Mouse (Mus musculus): ENCODE measurements at regions not wholly inside any gene's neighbourhood (a gene's known extent, or its start where the extent isn't known, plus 50 kb on each side); places are given as distances from the start of the nearest gene placed in this dataset.

DNA sequence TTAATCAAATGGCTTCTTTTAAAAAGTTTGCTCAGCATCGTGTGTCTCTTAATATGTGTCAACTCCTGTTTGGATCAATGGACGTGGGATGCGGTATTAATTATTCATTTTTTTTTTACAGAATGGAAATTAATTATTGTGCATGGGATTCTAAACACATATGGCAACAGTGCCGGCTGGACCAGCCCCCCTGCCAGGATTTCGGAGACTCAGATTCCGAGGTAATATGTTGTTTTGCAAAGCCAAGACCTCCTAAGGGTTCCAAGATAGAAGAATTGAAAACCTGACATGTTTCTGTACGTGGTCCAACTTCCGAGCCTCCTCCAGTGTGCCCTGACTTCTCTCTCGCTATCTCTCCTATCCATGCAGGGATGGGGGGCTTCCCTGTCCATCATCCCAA, 170.4 kb downstream of the 3110018I06Rik start:
- ATAC-seq = no peak

DNA sequence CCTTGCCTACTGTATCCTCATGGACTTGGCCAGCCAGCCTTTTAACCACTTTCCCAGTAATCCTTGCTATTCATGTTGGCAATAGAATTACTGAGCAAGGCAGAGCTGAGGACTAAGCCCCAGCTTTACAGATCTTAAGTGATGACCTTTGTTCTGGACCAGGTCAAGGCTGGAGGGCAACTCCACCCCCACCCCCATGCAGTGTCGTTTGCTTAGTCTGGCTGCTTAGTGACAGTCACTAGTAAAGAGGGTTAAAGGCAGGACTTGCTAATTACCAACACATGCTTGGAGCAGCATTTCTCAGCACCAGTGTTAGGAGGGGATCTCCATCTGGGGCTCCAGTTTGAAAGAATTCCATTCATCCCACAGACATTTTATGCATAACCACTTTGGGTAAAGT, 174.2 kb downstream of the 3110018I06Rik start:
- no peak for ATAC-seq

DNA sequence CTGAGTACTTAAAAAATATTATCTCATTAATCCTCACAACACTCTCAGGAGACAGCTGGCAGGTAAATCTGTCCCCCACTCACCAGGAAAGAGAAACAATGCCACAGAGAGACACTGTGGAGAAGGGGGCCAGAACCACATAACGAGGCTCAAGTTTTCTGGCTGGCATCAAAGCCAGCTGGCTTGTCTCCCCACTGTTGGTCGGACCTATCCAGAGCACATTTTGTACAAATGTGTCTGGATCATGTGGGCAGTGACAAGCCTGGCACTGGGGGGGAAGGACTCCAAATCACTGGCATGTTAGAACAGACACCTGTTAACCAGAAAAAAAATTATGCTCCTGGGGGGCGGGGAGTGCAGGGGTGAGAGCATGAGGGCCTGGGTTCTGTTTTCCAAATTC, 179.4 kb downstream of the 3110018I06Rik start:
- no peak for ATAC-seq

DNA sequence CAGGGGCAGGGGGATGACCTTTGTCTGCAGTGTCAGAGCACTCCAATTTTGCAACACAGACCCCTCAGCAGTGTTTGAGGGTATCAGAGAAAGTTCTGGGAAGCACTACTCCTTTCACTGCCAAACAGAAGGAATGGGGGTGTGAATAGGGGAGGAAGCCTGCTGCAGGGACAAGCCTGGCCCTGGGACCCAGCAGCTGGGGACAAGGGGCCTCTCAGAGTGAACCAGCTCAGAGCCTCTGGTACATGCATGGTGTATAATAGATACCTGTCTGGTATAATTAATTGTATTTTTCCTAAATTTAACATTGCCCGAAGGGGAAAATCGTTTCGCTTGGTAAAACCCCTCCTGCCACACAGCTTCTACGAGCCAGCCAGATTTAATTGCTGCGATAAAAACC, 180.6 kb downstream of the 3110018I06Rik start:
- ATAC-seq = no peak

DNA sequence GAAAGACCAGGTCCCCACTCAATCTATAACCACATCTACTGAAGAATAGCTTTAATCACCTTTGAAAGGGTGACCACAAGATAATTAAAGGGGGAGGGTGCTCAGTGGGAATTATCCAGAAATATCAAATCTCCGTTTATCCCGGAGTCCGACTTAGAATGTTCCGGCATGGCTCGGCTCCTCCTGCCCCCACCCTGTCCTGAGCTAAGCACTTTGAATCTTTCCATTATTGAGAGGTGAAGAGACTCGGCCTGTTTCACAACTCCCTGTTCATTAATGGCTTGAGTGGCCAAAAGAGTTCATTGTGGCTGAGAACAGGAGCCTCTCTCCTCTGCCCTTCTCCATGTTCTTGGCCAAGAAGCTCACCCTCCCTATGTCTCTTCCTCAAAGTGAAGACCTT, 181.0 kb downstream of the 3110018I06Rik start:
- no peak for ATAC-seq

DNA sequence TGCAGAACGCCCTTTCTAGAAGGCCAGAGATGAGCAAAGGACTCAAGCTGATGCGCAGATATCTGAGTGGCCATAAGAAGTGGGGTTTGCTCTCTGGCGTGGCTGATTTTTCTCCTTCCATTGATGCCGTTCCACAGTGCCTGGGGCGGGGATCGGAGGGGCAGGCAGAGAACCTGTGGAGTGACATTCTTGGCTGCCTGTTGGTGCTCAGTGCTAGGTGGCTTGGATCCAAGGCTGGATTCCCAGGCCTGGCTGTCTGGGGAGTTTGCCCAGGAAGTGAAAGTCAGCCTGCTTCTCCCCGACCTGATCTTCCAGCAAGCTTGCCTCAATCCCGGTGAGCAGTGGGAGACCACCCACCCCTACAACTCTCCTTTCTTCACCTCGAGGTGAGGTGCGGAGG, 181.5 kb downstream of the 3110018I06Rik start:
- ATAC-seq = no peak

DNA sequence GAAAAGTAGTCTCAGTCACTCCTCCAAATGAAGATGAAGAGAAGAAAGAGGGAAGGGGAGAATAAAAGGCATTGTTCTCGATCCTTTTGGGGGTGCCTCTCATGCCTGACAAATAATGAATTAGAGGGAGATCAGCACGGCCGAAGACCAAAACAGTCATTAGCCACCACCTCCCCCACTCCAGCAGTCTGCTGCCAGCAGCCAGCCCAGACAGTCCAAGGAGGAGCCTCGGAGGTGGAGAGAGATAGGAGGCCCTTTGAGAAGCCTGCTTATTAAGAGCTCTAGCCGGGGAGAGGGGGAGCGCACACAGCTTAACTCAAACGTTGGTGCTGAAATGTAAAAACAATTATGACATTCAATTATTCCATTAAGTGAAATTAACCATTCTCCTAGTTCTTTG, 188.6 kb downstream of the 3110018I06Rik start:
- no peak for ATAC-seq

DNA sequence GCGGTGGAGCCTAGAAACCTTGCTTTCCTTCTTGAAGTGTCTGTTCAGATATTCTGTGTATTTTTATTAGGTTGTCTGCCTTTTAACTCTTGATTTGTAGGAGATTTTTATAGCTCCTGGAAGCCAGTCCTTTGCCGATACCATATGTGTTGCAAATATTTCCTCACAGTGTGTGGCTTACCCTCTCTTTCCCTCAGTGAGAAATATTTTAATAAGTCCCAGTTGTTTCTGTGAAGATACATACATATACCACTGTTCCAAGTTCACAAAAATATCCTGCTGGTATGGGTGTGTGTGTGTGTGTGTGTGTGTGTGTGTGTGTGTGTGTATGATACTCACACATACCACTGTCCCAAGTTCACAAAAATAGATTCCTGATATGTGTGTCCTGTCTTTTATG, 199.0 kb downstream of the 3110018I06Rik start:
- ATAC-seq = no peak

DNA sequence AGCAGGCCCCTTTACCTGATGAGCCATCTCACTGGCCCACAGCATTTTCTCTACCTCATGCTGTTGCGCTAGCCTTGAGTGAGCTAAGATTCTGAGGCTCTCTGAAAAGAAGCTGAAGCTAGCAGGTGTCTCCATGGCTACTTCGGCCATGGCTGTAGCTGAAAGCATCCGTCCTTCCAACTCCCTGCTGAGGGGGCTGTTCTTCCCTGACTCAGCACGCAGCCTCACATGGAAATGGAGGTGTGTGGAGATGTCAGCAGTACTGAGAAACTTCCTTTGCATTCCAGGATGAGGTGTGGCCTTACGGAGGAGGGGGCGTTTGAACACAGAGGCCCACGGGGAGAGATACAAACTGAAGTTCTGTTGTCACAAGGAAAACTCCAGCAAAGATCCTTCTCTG, 201.0 kb downstream of the 3110018I06Rik start:
- no peak for ATAC-seq

DNA sequence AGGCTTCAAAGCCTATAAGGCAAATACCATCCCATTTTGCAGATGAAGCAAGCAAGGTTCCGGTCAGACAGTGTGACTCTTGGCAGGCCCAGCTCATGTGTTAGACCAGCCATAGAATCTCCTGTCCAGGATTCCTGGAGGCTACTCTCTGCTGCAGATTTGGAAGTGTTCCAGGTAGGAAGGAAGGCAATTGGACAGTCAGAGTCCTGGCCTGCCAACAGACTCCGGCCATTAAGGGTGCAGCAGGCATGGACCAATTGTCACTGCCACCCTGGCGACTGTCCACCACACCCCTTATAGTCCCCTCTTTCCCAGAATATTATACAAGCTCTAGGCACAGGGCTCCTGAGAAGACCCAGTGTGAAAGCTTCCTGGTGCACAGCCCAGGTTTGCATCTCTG, 201.6 kb downstream of the 3110018I06Rik start:
- ATAC-seq = no peak

DNA sequence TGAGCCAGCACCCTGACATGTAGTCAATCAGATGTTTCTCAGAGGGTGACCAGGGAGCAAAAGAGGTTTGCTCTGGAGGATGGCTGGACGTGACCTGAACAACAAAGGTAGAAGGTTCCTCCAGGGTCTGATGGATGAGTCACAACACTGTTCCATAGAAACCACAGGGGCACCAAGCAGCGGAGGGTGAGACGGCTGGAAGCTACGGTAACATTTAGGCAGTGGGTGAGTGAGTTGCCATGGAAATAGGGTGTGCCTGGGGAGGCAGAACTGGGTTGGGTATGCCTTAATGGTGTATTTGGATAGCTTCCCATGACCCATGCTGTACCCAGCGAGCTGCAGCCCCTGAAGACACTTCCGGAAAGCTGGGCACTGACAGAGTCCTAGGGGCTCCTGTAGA, 205.3 kb downstream of the 3110018I06Rik start:
- ATAC-seq = no peak

DNA sequence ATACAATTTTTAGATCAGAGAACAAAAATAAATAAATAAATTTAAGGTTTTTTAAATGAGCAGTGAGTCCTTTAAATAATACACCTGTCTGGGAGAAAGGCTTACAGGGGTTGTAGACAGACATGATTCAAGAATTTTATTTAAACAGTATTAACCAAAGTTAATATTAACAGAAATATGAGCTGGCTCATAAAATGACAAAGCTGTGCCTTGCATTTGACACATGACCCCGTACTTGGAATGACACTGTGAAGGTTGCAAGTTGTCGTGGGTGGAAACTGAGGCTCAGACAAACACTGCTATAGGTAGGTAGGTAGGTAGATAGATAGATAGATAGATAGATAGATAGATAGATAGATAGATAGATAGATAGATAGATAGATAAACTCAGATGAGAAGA, 206.6 kb downstream of the 3110018I06Rik start:
- ATAC-seq = no peak

DNA sequence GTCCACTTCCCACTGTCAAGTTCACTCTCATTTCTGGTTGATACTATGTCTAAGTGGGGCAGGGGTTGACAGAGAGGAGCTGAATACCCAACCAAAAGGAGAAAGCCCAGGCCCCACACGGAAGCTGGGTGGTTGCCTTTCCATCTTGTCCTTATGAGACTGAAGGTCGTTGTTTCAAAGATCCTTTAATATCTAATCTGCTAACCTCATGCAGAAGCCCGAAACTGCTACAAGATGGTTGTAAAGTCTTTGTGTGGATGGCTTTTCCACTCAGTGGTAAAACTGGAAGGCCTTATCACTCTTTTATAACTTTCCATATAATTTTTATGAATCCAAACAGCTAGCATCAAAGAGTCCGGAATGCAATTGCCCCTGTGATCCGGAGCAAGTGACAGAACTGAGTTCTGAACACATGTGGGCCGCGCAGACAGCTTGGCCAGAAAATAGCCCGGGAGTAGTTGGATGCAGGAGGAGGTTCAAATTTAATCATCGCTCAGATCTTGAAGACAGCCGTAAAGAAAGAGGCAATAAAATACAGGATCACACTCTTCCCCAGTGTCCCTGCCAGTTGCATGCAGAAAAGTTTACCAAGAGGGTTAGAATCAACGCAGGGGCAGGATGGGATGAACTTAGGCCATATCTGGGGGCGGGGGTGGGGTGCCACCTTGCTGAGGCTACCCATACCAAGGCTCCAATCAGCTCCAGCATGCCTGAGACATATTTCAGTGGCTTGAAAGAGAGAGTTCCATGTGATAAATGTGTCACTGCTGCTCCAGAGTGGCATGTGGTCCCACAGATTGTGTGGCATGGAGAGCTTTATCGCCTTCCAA, 207.2 kb downstream of the 3110018I06Rik start:
- no peak for ATAC-seq

DNA sequence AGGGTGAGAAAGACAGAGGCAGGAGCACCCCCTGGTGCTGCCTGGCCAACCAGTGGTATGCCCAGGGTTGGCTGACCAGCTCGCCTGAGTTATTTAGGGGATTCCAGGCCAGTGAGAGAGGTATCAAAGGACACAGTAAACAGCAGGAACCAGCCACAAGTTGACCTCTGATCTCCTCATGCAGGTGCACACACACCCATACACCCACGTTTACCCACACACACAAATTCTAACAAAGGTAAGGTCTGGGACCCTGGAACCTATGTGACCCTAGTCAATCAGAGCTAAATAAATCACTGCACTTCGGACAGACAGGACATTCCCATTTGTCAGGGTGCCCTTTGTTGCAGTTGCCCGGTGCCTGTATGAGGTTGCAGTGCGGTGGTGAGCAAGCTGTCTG, 211.9 kb downstream of the 3110018I06Rik start:
- no peak for ATAC-seq

DNA sequence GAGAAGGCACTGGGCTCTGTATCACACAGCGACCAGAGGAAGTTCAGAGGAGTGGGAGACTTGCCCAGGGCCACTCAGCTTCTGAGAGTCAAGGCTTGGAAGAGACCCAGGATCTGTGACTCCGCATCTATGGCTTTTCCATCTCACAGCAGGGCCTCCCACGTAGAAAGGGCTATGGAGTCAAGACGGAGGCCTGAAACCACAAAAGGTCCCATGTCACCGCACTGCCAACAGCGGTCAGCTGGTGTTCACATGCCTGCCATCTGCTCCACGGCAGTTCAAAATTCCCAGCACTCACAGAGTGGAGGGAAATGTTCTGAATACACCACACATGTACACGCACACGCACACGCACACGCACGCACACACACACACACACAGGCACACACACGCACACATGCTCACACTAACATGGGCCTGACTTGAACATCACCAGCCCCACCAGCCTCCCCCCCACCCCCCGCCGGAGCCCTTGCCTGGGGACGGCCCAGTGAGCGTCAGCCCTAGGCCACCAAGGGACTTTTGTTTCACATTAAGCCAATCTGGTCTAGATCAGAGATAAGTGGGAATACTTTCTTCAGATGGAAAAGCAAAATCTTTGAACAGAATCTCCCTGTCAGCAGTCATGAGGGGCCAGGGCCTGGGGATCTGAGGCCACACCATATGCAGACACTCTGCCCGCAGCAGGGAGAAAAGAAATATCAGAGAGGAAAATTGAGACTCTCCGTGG, 212.6 kb downstream of the 3110018I06Rik start:
- no peak for ATAC-seq

DNA sequence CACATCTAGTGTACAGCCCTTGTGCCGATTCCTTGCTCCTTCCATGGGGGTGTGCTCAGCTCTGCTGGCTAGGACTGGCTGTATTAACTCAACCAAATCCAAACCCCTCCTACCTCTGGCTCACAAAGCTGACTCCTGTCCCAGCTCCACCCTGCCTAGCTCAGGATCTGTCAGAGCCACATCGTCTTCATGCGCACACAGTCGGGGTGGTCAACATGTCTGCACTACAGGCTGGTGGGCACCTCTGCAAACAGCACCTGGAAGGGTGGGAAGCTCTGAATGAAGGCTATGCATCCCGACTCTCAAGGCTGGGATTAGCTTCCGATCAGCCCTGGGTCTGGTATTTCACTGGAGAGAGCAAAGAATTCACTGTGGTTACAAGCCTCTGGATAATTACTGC, 220.4 kb downstream of the 3110018I06Rik start:
- no peak for ATAC-seq

DNA sequence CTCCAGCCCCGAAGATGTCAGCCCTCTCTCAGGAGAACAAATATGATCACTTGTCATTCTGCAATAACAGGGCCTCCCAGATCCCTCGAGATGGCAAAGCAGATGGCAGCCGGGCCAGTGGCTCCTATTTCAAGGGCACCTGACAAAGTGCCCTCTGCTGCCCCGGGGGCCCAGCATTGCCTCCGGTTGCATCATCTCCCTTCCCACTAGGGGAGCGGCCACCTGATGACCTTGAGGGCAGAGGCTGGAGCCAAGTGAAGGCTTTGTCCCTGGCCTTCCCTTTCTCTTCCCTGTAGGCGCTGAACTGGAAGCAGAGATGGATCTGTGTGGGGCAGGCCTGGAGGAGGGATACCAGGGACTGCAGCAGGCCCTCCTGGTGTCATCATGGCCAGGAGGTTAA, 222.6 kb downstream of the 3110018I06Rik start:
- ATAC-seq = no peak

DNA sequence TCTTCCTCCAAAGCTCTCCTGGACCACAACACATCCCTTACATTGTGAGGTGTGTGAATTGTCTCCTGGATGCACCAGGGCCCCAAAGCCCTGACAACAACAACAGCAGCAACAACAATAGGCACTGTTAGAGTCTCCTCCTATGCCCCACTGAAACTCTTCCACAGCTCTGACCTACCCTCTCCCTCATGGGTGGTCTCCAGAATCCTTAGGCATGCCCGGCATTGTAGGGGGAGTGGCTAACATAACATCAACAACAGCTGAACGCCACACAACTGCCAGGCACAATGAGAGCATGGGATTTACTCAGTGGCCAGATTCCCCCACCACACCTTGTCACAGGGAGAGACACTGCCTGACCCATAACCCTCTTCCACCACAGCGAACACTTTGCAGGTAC, 223.2 kb downstream of the 3110018I06Rik start:
- ATAC-seq = no peak

DNA sequence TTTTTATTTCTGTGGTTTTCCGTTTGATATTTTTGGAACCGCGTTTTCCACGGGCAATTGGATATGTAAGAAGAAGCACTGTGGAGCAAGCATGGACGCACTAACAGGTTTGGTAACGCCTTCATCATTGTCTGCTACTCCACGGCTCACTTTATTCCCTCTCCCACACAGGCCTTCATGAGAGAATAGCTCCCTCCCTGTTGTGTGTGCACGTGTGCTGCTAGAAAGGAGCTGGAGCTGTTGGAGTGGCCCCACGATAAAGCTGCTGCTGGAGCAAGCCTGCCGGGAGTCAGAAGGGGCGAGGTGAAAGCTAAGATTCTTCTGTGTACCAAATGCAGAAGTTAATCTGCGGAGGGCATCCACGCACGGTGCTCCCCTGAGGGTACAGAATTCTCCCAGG, 224.8 kb downstream of the 3110018I06Rik start:
- ATAC-seq = no peak

DNA sequence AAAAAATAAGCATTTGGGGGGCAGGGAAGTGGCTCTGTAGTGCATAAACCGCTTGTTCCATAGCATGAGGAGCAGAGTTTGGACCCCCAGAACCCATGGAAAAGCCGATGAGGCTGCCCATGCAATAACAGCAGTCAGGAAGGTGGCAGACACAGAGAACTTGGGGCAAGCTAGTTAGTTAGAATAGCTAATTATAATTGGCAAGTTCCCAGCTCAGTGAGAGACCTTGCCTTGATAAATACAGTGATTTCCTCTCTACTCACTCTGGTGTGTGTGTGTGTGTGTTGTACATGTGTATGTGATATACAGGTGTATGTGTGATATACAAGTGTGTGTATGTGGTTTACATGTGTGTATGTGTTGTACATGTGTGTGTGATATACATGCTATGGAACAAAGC, 226.4 kb downstream of the 3110018I06Rik start:
- ATAC-seq = no peak

DNA sequence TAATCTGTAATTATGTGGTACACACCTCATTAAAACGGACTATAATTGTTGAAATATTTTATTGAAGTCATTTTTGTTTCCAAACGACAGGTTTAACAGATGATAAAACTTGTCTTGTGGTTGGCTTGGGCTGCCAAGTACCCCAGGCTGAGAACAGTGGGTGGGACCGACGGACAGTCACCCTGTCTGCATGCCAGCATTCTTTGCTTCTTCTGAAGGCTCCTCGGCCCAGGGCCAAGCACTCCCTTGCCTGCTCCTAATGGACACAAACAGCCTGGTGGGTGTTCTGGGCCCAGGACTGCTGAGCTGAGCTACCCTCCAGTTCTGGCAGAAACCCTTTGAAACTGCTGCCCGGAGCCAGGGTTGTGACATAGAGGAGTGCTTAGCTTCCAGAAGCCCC, 227.4 kb downstream of the 3110018I06Rik start:
- ATAC-seq = no peak

DNA sequence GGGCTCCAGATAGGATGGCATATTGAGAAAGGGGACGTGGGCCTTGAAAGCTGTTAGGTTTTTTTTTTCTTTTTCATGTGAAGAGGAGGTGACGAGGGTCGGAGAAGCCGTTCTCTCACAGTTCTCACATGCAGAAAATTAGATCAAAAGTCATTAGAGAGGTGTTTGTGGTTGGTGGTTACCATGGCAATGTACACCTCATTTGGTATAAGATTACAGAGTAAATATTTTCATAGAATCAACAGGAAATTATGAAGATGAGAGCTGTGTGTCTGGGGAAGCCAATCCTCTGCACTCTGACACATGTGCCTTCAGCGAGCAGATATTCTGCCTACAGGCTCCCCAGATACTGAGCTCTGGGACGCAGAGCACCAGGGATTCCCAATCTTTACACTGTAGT, 232.5 kb downstream of the 3110018I06Rik start:
- peak; percentile 95 for ATAC-seq

DNA sequence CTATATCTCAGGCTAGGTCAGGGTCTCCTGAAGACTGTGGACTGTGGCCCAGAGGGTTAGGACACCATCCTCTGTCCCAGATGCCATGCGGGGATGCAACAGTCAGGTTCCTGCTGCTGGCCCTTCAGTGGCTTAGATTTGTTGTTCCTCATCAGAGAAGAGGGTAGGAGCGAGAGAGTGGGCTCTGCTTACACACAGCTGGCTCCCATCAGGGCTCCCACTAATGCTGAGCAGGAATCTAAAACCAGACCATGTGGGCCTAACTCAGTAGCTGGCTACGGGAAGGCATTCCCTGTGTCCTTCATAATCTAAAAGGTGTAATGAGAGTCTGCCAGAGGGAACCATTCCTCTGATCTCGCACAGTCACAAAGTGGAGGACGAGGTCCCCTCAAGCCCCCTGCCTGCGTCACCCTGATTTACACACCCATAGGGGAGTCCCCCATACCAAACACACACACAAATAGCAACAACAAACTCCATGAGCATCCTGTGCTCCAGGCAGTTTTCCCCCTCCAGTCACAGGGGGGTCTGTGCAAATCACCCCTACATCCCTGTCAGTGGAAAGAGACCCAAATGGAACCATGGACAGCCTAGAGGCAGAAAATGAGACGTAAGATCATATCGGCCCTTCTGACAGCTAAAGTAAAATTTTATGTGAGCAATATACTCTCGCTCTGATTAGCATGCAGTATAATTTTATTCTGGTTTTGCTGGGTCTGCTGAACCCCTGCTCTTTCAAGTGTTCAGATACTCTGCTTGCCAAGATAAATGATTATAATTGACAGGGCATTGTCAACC, 234.8 kb downstream of the 3110018I06Rik start:
- ATAC-seq = no peak
